Mouse (Mus musculus): ENCODE measurements around the gene Crybg1.

DNA sequence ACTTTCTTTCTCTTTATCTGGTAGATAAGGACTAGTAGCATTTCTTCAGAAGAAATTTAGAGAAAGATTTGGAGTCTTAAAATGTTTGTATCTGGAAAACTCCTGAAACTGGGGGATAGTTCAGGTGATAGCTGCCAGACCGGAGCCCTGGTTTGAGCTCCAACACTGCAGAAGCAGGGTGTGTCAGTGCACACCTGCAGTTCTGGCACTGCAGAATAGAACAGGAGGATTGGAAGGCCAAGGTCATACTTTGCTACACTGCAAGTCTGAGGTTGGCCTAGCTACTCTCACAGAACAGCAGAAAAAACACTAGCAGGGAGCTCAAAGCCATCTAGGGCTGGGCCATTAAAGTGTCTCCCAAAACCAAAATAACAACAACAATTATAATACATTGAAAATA is 244.1 kb downstream of the Crybg1 start:
- TF ChIP-seq CTCF (IDR thresholded peaks at IDR 0.05; ENCODE audit: low read depth, low read length) (no peak), POLR2A (IDR thresholded peaks at IDR 0.05; ENCODE audit: borderline replicate concordance, low read depth, low read length) (no peak)
